Mouse (Mus musculus): ENCODE measurements around the gene Vmn2r54.
"Not testable (repeated sequence)": the region's sequence is repeated elsewhere in the genome, so short reads cannot be mapped to it uniquely, and the experiment has no call there.

Vmn2r54 gene

GRCm38 (mm10) chr7:12640219-12640618, at the start of gene Vmn2r54:
Gene Vmn2r54, minus strand, starts transcription at chr7:12640319.
- not testable (repeated sequence) for DNase-seq (ENCODE audit: low spot score)

DNA sequence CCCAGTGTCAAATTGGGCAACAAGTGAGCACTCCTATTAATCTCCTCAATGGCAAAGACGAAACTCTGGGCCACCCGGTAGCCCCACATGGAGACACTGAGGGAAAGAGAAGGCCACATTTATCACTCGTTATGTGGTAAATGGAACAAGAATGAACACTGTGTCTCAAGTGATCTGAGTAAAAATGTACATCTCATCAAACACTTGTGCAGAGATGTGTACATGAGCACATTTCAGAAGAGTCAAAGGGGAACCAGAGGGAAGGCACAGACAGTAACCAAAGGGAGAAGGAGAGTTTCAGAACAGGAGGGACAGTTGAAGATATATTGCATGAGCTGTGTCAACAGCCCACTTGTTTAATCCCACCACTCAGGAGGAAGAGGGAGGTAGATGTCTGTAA, 44.8 kb upstream of the Vmn2r54 start, which contains the start of gene Vmn2r55:
TSS of gene Vmn2r55 (minus strand) at position 101 of the 400 bp plus-strand sequence.
- DNase-seq (ENCODE audit: low spot score) = not testable (repeated sequence)

DNA sequence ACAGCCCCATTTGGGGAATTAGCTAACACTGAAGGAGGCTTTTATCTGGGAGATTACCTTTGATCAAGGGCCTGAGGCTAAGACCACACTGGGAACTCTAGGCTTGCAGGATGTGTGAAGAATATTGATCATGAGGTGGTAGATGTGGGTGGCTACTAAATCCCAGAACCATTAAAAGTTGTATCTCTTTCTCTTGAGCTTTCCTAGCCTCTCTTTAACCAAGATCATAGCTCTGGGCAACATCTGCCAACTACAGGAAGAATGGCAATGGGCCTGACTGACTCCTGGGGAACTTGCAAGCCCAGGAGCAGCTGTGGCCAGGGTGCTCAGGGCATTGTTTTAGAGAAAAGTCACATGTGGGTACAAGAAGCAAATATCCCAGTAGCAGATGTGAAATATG, 31.4 kb downstream of the Vmn2r54 start, which contains the start of gene Vmn2r53:
TSS of gene Vmn2r53 (minus strand) at position 101 of the 400 bp plus-strand sequence.
- no peak for DNase-seq (ENCODE audit: low spot score)

Data from T-cell, adult 2 months (primary cell).